Mouse (Mus musculus) thymus, adult 2 months (tissue): ENCODE measurements around the gene Rad51b.

Source experiments
- CTCF ChIP-seq: fragments of 200-500 bp; IDR thresholded peaks from 2 replicates; pipeline ENCODE4 v1.5.1; 2012; ENCODE audit warnings: mild to moderate bottlenecking, control low read depth, low read length, moderate library complexity, borderline replicate concordance; ENCODE audit not compliant: control insufficient read depth, poor library complexity, insufficient read depth; ENCODE audit errors: extremely low read depth
- POLR2A ChIP-seq: fragments of 200-500 bp; IDR thresholded peaks from 2 replicates; pipeline ENCODE4 v1.6.1; 2012; ENCODE audit warnings: mild to moderate bottlenecking, low read length, control low read depth, moderate library complexity; ENCODE audit not compliant: control insufficient read depth, poor library complexity, insufficient read depth; ENCODE audit errors: extremely low read depth

DNA sequence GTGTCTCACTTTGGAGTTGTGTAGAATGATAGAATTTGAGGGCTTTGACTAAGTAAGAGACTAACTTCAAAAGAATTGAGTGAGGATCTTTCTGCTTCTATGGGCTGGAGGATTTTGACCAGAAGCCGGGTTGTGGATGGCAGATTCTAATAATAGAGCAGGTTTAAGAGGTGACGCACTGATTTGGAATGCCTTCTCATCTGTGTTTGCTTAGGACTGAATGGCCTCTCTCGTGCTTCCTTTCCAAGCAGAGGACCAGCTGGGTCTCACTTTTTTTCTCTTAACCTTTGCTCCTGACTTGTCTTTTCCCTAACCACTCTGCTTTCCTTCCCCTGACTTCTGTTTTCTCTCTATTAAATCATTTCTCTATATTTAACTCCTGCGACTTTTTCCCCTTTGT, 301.4 kb downstream of the Rad51b start:
- TF ChIP-seq POLR2A (no peak), CTCF (no peak)
